Mouse (Mus musculus) adrenal gland, adult 18-20 months (tissue): Measurements from ENCODE around the gene Tsc22d2. TPM values are rescaled to one million over a fixed set of nuclear protein-coding genes. Genes with fewer than 3 reads are reported as not detected.

Experiments used
- DNase-seq, 2 experiments: peaks; one replicate each; pipeline ENCODE4 v3.0.0; 2021 to 2022; ENCODE audit warnings: low spot score in 2 of 2
- total RNA-seq, 2 experiments: library from RNA; stranded (reverse); gene quantifications; 1 replicate in 1 of 2; 2 replicates in 1 of 2; pipeline ENCODE4 v1.2.3; 2021

Tsc22d2 gene
- total RNA-seq, 2 experiments from 2014 or later, result 35.6 to 38.1 TPM

DNA sequence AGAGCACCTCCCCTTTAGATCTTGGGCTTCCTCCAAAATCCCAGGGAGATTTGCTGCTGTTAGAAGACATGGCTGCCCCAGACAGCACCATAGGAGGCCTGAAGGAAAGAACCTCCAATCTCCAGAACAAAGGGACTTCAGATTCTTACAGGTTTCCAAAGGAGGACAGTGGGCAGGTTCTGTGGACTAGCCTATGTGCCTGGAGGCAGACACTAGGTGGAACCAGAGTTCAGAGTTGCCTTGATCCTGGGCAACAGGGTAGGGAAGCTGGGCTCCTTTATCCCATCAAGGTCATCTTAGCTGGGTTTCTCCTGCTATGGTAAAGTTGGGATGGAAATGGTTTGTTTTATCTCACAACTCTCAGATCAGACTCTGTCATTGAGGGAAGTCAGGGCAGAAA lies 97.1 kb downstream of the Tsc22d2 start:
- peak in 1 of 2 experiments; percentile 21 for DNase-seq

GRCm38 (mm10) chr3:58512740-58513139 lies 98.2 kb downstream of the Tsc22d2 start:
- no peak for DNase-seq

DNA sequence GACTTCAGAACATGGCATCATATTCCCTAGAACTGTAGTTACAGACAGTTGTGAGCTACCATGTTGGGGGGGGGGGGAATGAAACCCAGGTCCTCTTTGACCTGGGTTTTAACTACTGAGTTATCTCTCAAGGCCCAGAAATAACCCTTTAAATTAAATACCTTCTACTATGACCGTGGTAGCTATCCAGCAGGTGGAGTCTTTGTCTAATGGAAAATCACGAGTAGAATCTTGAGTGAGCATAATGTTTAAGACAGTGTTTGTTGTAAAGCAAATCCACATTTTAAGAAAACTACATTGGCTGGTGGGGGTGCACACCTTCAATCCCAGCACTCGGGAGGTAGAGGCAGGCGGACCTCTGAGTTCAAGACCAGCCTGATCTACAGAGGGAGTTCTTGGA lies 99.0 kb downstream of the Tsc22d2 start:
- DNase-seq, result no peak

DNA sequence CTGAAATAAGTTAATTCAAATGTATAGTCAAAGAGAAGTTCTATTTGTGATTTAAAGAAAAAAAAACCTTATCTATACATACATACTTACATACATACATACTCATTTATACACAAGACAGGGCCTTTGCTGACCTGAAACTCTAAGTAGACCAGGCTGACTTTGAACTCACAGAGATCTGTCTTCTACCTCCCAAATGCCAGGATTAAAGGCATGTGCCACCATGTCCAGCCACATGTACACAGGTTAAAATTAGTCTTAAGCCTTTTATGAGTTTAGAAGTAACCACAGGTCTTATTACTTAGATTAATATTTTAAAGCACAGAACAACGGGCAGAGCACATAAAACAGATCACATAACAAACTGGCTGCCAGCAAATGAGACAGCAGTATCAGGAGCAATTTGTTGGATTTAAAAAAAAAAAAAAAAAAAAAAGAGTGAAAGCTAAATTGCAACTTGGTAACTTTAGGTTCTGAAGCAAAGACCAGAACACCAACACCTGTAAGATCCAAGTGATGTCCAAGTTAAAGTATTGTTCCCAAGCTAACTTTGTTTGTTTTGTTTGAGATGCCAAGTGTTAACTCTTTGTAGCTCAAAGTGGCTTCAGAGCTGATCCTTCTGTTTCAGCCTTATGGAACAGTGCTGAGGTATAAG lies 101.6 kb downstream of the Tsc22d2 start:
- no peak for DNase-seq

Other genes with a start within 250 kb of the Tsc22d2 start
- gene Eif2a, start 111.1 kb downstream of the Tsc22d2 start, total RNA-seq, result 10 to 100 TPM; 42.2 to 50.8 TPM
- gene Serp1, start 111.2 kb downstream of the Tsc22d2 start, total RNA-seq, result 100 to 1,000 TPM in 1 of 2 experiments, 10 to 100 TPM in 1; 89.9 to 124 TPM
- 100 to 1,000 TPM; 131 to 148 TPM for gene Selenot, start 161.9 kb downstream of the Tsc22d2 start, total RNA-seq
- under 1 TPM in 1 of 2 experiments, not detected in 1; 0.48 TPM for gene Erich6, start 222.5 kb downstream of the Tsc22d2 start, total RNA-seq